Mouse (Mus musculus): Measurements from ENCODE around the gene Hmga1b. TPM values are rescaled to one million over a fixed set of nuclear protein-coding genes. Genes with fewer than 3 reads are reported as not detected.
"Not testable (repeated sequence)": the region's sequence is repeated elsewhere in the genome, so short reads cannot be mapped to it uniquely, and the experiment has no call there.

Hmga1b gene
- polyA plus RNA-seq (2015; fragmentation: Nextera tagmentation; extraction: Ambion mirVana) = 0.94 and 2.6 TPM in 2 replicates

GRCm38 (mm10) chr11:120762672-120763041, at the start of gene Hmga1b:
Hmga1b (plus strand) TSS chr11:120762794.
- ATAC-seq (ENCODE audit: insufficient read depth); H3K4me1 ChIP-seq (replicated peaks); H3K9ac ChIP-seq; H3K4me2 ChIP-seq; H3K4me3 ChIP-seq (replicated peaks); H3K27ac ChIP-seq (replicated peaks); H3K36me3 ChIP-seq (replicated peaks): not testable (repeated sequence)
- Histone ChIP-seq H3K9me3 (replicated peaks) (peaks cover 11% of the 10 kb centered on the region; the same call in 1 of the 2 replicates), H3K27me3 (peaks cover 33% of the 10 kb centered on the region)
- 17% methylated on average over 14 of the region's 14 CpGs for WGBS (ENCODE audit: insufficient replicate concordance)

GRCm38 (mm10) chr11:120713580-120714518, 48.7 kb upstream of the Hmga1b start, which contains the start of the genes Cenpx and Lrrc45:
Cenpx (minus strand) TSS chr11:120713738.
Lrrc45 (plus strand) TSS chr11:120713925.
- 2% methylated on average over 53 of the region's 53 CpGs for WGBS (ENCODE audit: insufficient replicate concordance)
- no peaks in the 10 kb centered on the region for H3K9me3 ChIP-seq (replicated peaks)
- H3K27ac ChIP-seq (replicated peaks) = peak within 1 kb of the TSS; percentile 74
- peak within 1 kb of the TSS; percentile 96 for H3K4me2 ChIP-seq
- H3K4me3 ChIP-seq (replicated peaks) = peak within 1 kb of the TSS; percentile 71
- H3K9ac ChIP-seq = peak within 1 kb of the TSS; percentile 71
- ATAC-seq (ENCODE audit: insufficient read depth) = peak; percentile 95
- no peaks in the 10 kb centered on the region for H3K27me3 ChIP-seq
- H3K36me3 ChIP-seq (replicated peaks) = peaks cover 28% of the 10 kb centered on the region; the same call in 1 of the 2 replicates
- peaks cover 30% of the 10 kb centered on the region for H3K4me1 ChIP-seq (replicated peaks)

- Histone ChIP-seq H3K9me3 (replicated peaks) (no peaks in the 10 kb centered on the region), H3K9ac (peak overlapping the region; percentile 64), H3K27ac (replicated peaks) (no peak overlapping the region; the same call in 1 of the 2 replicates), H3K36me3 (replicated peaks) (peaks cover 29% of the 10 kb centered on the region; the same call in 1 of the 2 replicates), H3K4me3 (replicated peaks) (peak overlapping the region; percentile 71), H3K4me2 (peak overlapping the region; percentile 96), H3K4me1 (replicated peaks) (peaks cover 30% of the 10 kb centered on the region), H3K27me3 (no peaks in the 10 kb centered on the region)
- WGBS (ENCODE audit: insufficient replicate concordance) = 35% methylated on average over 10 of the region's 10 CpGs
- ATAC-seq (ENCODE audit: insufficient read depth) = no peak
Observed at GRCm38 (mm10) chr11:120714546-120714945, 48.0 kb upstream of the Hmga1b start.

- Histone ChIP-seq H3K27ac (replicated peaks) (no peak overlapping the region), H3K4me2 (peak overlapping the region; percentile 96), H3K9ac (no peak overlapping the region), H3K4me3 (replicated peaks) (no peak overlapping the region; the same call in 1 of the 2 replicates), H3K4me1 (replicated peaks) (peaks cover 24% of the 10 kb centered on the region), H3K27me3 (peaks cover 4% of the 10 kb centered on the region), H3K36me3 (replicated peaks) (peaks cover 24% of the 10 kb centered on the region; the same call in 1 of the 2 replicates), H3K9me3 (replicated peaks) (no peaks in the 10 kb centered on the region)
- no peak for ATAC-seq (ENCODE audit: insufficient read depth)
- 81% methylated on average over 9 of the region's 9 CpGs for WGBS (ENCODE audit: insufficient replicate concordance)
Observed at GRCm38 (mm10) chr11:120715131-120715530, 47.5 kb upstream of the Hmga1b start.

- Histone ChIP-seq H3K9me3 (replicated peaks) (no peaks in the 10 kb centered on the region), H3K4me3 (replicated peaks) (no peak overlapping the region), H3K36me3 (replicated peaks) (peaks cover 18% of the 10 kb centered on the region; the same call in 1 of the 2 replicates), H3K9ac (no peak overlapping the region), H3K4me2 (no peak overlapping the region), H3K4me1 (replicated peaks) (peaks cover 27% of the 10 kb centered on the region), H3K27ac (replicated peaks) (no peak overlapping the region), H3K27me3 (peaks cover 39% of the 10 kb centered on the region)
- ATAC-seq (ENCODE audit: insufficient read depth) = no peak
- WGBS (ENCODE audit: insufficient replicate concordance) = 87% methylated on average over 9 of the region's 9 CpGs
Observed at GRCm38 (mm10) chr11:120719242-120719641, 43.4 kb upstream of the Hmga1b start.

GRCm38 (mm10) chr11:120719841-120720376, 42.7 kb upstream of the Hmga1b start:
- Histone ChIP-seq H3K36me3 (replicated peaks) (peaks cover 18% of the 10 kb centered on the region; the same call in 1 of the 2 replicates), H3K4me2 (no peak overlapping the region), H3K27ac (replicated peaks) (no peak overlapping the region), H3K9me3 (replicated peaks) (no peaks in the 10 kb centered on the region), H3K9ac (no peak overlapping the region), H3K4me3 (replicated peaks) (no peak overlapping the region), H3K27me3 (peaks cover 39% of the 10 kb centered on the region), H3K4me1 (replicated peaks) (peaks cover 20% of the 10 kb centered on the region)
- WGBS (ENCODE audit: insufficient replicate concordance) = 88% methylated on average over 13 of the region's 13 CpGs
- ATAC-seq (ENCODE audit: insufficient read depth) = no peak

GRCm38 (mm10) chr11:120720450-120720849, 42.1 kb upstream of the Hmga1b start:
- Histone ChIP-seq H3K4me1 (replicated peaks) (peaks cover 19% of the 10 kb centered on the region), H3K4me2 (peak overlapping the region; percentile 80), H3K36me3 (replicated peaks) (peaks cover 18% of the 10 kb centered on the region; the same call in 1 of the 2 replicates), H3K27me3 (peaks cover 39% of the 10 kb centered on the region), H3K4me3 (replicated peaks) (peak overlapping the region; percentile 54; the same call in 1 of the 2 replicates), H3K27ac (replicated peaks) (no peak overlapping the region), H3K9me3 (replicated peaks) (no peaks in the 10 kb centered on the region), H3K9ac (no peak overlapping the region)
- ATAC-seq (ENCODE audit: insufficient read depth) = no peak
- WGBS (ENCODE audit: insufficient replicate concordance) = 8% methylated on average over 17 of the region's 17 CpGs

GRCm38 (mm10) chr11:120721124-120722066, 41.2 kb upstream of the Hmga1b start, which contains the start of gene Rac3:
Rac3 (plus strand) TSS chr11:120721470.
- peak within 1 kb of the TSS; percentile 54 for H3K4me3 ChIP-seq (replicated peaks)
- H3K4me2 ChIP-seq = peak within 1 kb of the TSS; percentile 80
- peaks cover 23% of the 10 kb centered on the region for H3K4me1 ChIP-seq (replicated peaks)
- H3K27ac ChIP-seq (replicated peaks) = no peak within 1 kb of the TSS
- H3K27me3 ChIP-seq = peaks cover 39% of the 10 kb centered on the region
- 1% methylated on average over 90 of the region's 90 CpGs for WGBS (ENCODE audit: insufficient replicate concordance)
- H3K36me3 ChIP-seq (replicated peaks) = peaks cover 18% of the 10 kb centered on the region; the same call in 1 of the 2 replicates
- ATAC-seq (ENCODE audit: insufficient read depth) = peak; percentile 29
- no peaks in the 10 kb centered on the region for H3K9me3 ChIP-seq (replicated peaks)
- peak within 1 kb of the TSS; percentile 35; the same call in 1 of the 2 replicates for H3K9ac ChIP-seq

- Histone ChIP-seq H3K36me3 (replicated peaks) (peaks cover 15% of the 10 kb centered on the region; the same call in 1 of the 2 replicates), H3K9me3 (replicated peaks) (no peaks in the 10 kb centered on the region), H3K27me3 (peaks cover 39% of the 10 kb centered on the region), H3K4me1 (replicated peaks) (peaks cover 30% of the 10 kb centered on the region), H3K4me2 (peak overlapping the region; percentile 80), H3K9ac (no peak overlapping the region), H3K27ac (replicated peaks) (no peak overlapping the region), H3K4me3 (replicated peaks) (peak overlapping the region; percentile 54)
- WGBS (ENCODE audit: insufficient replicate concordance) = 17% methylated on average over 21 of the region's 21 CpGs
- no peak for ATAC-seq (ENCODE audit: insufficient read depth)
Observed at GRCm38 (mm10) chr11:120722067-120722630, 40.4 kb upstream of the Hmga1b start.
